Mouse (Mus musculus) urinary bladder, postnatal 0 days (tissue): ENCODE results near the gene Gm10666. TPM values are rescaled to one million over a fixed set of nuclear protein-coding genes. Genes with fewer than 3 reads are reported as not detected.

Experiments used
- polyA plus RNA-seq: library from polyadenylated mRNA; unstranded; fragments of >200 nt; fragmentation: Nextera tagmentation; extraction: Ambion mirVana; gene quantifications from 2 replicates; pipeline ENCODE4 v1.2.1, GENCODE M21; 2015

The Gm10666 gene
- not detected in 2 replicates for polyA plus RNA-seq

DNA sequence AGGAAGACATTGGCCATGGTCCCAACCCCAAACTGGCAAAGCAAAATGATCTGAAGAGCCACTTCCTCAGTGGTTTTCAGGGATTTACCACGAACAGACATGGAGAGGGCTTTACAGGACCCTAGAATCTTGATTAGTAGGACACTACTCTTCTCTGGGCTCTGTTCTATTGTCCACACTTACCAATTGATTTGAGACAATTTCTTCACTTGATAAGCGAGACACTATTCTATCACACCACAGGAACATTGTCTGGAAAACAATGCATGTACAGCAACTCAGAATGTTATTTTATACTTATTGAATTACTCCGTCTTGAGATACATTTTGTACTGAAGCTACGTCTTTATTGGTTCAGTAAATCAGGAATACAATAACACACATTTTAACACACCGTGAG is at the start of gene Gm10666:
Gene Gm10666, minus strand, starts transcription at position 101 of the 400 bp plus-strand sequence.

DNA sequence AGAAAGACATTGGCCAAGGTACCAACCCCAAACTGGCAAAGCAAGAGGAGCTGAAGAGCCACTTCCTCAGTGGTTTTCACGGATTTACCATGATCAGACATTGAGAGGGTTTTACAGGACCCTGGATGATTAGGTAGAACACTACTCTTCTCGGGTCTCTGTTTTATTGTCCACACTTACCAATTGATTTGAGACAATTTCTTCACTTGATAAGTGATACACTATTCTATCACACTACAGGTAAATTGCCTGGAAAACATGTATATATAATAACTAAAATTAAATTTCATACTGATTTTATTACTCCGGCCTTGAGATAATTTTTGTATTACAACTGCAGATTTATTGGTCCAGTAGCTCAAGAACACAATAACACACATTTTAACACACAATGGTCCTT is 29.4 kb upstream of the Gm10666 start, which contains the start of gene Vmn1r142:
Gene Vmn1r142, minus strand, starts transcription at position 101 of the 400 bp plus-strand sequence.

DNA sequence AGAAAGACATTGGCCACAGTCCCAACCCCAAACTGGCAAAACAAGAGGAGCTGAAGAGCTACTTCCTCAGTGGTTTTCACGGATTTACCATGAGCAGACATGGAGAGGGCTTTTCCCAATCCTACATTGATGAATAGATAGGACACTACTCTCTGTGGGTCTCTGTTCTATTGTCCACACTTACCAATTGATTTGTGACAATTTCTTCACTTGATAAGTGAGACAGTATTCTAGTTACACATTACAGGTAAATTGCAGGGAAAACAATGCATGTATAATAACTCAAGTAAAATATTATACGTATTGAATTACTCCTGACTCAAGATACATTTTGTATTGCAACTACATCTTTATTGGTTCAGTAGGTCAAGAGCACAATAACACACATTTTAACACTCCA is 16.4 kb downstream of the Gm10666 start, which contains the start of gene Gm16451:
Gene Gm16451, minus strand, starts transcription at position 101 of the 400 bp plus-strand sequence.

Other genes with a start within 250 kb of the Gm10666 start
- gene Gm5891, start 213.4 kb downstream of the Gm10666 start, polyA plus RNA-seq, result not detected in 2 replicates
- gene Vmn1r137, start 140.2 kb downstream of the Gm10666 start, polyA plus RNA-seq, result not detected in 2 replicates
- gene Vmn1r138, start 105.8 kb downstream of the Gm10666 start, polyA plus RNA-seq, result not detected in 2 replicates
- not detected in 2 replicates for gene Gm6176, start 78.4 kb downstream of the Gm10666 start, polyA plus RNA-seq
- gene Vmn1r139, start 65.7 kb downstream of the Gm10666 start, polyA plus RNA-seq, result not detected in 2 replicates
- gene Gm16451, start 16.5 kb downstream of the Gm10666 start, polyA plus RNA-seq, result not detected in 2 replicates
- gene Vmn1r142, start 29.3 kb upstream of the Gm10666 start, polyA plus RNA-seq, result not detected in 2 replicates
- gene Vmn1r143, start 54.6 kb upstream of the Gm10666 start, polyA plus RNA-seq, result not detected in 2 replicates
- not detected in 2 replicates for gene Gm8653, start 66.5 kb upstream of the Gm10666 start, polyA plus RNA-seq
- gene Gm8453, start 94.7 kb upstream of the Gm10666 start, polyA plus RNA-seq, result not detected in 2 replicates
- gene Gm4187, start 195.0 kb upstream of the Gm10666 start, polyA plus RNA-seq, result not detected in 2 replicates
- gene Gm8660, start 236.3 kb upstream of the Gm10666 start, polyA plus RNA-seq, result not detected in 2 replicates